Mouse (Mus musculus): Measurements from ENCODE around the gene Pacs2. TPM values are rescaled to one million over a fixed set of nuclear protein-coding genes. Genes with fewer than 3 reads are reported as not detected.

The Pacs2 gene
- 11.7 and 12.1 TPM in 2 replicates for polyA plus RNA-seq (2015; fragmentation: Nextera tagmentation; extraction: Ambion mirVana)

- Histone ChIP-seq H3K4me1 (replicated peaks) (peaks cover 34% of the 10 kb centered on the region), H3K27ac (peak within 1 kb of the TSS; percentile 89), H3K36me3 (no peaks in the 10 kb centered on the region), H3K9me3 (no peaks in the 10 kb centered on the region), H3K4me2 (replicated peaks) (peak within 1 kb of the TSS; percentile 87), H3K4me3 (replicated peaks) (peak within 1 kb of the TSS; percentile 98), H3K9ac (peak within 1 kb of the TSS; percentile 88), H3K27me3 (replicated peaks) (no peaks in the 10 kb centered on the region)
- 3% methylated on average over 76 of the region's 85 CpGs for WGBS
- peak; percentile 98 for ATAC-seq
These were observed at the start of gene Pacs2 for GRCm38 (mm10) chr12:113013604-113014558. TSS of gene Pacs2 (plus strand) at chr12:113014508.

- Histone ChIP-seq H3K4me1 (replicated peaks) (no peaks in the 10 kb centered on the region), H3K9ac (no peak overlapping the region), H3K9me3 (no peaks in the 10 kb centered on the region), H3K4me2 (replicated peaks) (no peak overlapping the region), H3K27me3 (replicated peaks) (no peaks in the 10 kb centered on the region), H3K36me3 (peaks cover 79% of the 10 kb centered on the region), H3K27ac (no peak overlapping the region), H3K4me3 (replicated peaks) (no peak overlapping the region)
- no peak for ATAC-seq
- 89% methylated on average over 13 of the region's 13 CpGs for WGBS
These were observed 48.5 kb upstream of the Pacs2 start for GRCm38 (mm10) chr12:112965783-112966182.

GRCm38 (mm10) chr12:112968943-112969342 lies 45.4 kb upstream of the Pacs2 start:
- no peak overlapping the region for H3K4me3 ChIP-seq (replicated peaks)
- peaks cover 76% of the 10 kb centered on the region for H3K36me3 ChIP-seq
- no peak overlapping the region for H3K9ac ChIP-seq
- H3K27me3 ChIP-seq (replicated peaks): no peaks in the 10 kb centered on the region
- no peak overlapping the region for H3K4me2 ChIP-seq (replicated peaks)
- no peaks in the 10 kb centered on the region for H3K9me3 ChIP-seq
- no peak for ATAC-seq
- 67% methylated on average over 8 of the region's 8 CpGs for WGBS
- H3K4me1 ChIP-seq (replicated peaks): no peaks in the 10 kb centered on the region
- H3K27ac ChIP-seq: no peak overlapping the region

- no peak overlapping the region for H3K27ac ChIP-seq
These were observed 44.7 kb upstream of the Pacs2 start for GRCm38 (mm10) chr12:112969616-112970015.

GRCm38 (mm10) chr12:112974736-112975135 lies 39.6 kb upstream of the Pacs2 start:
- H3K27me3 ChIP-seq (replicated peaks): no peaks in the 10 kb centered on the region
- H3K36me3 ChIP-seq: peaks cover 48% of the 10 kb centered on the region
- H3K27ac ChIP-seq: no peak overlapping the region

More at GRCm38 (mm10) chr12:112969616-112970015, 44.7 kb upstream of the Pacs2 start:
- peaks cover 71% of the 10 kb centered on the region for H3K36me3 ChIP-seq
- WGBS: 91% methylated on average over 6 of the region's 6 CpGs
- H3K4me2 ChIP-seq (replicated peaks): no peak overlapping the region
- H3K4me3 ChIP-seq (replicated peaks): no peak overlapping the region
- H3K4me1 ChIP-seq (replicated peaks): no peaks in the 10 kb centered on the region
- H3K9me3 ChIP-seq: no peaks in the 10 kb centered on the region
- no peak for ATAC-seq
- H3K9ac ChIP-seq: no peak overlapping the region
- no peaks in the 10 kb centered on the region for H3K27me3 ChIP-seq (replicated peaks)

GRCm38 (mm10) chr12:112976371-112977073 lies 37.8 kb upstream of the Pacs2 start, which contains the start of gene Btbd6:
TSS of gene Btbd6 (plus strand) at chr12:112976482.
- WGBS: under 1% methylated on average over 80 of the region's 80 CpGs
- Histone ChIP-seq H3K9ac (peak within 1 kb of the TSS; percentile 91), H3K4me1 (replicated peaks) (peaks cover 14% of the 10 kb centered on the region), H3K9me3 (no peaks in the 10 kb centered on the region), H3K36me3 (peaks cover 47% of the 10 kb centered on the region), H3K4me3 (replicated peaks) (peak within 1 kb of the TSS; percentile 70), H3K4me2 (replicated peaks) (peak within 1 kb of the TSS; percentile 94), H3K27ac (peak within 1 kb of the TSS; percentile 91), H3K27me3 (replicated peaks) (no peaks in the 10 kb centered on the region)
- ATAC-seq: peak; percentile 98

More at GRCm38 (mm10) chr12:112974736-112975135, 39.6 kb upstream of the Pacs2 start:
- Histone ChIP-seq H3K9ac (no peak overlapping the region), H3K4me3 (replicated peaks) (no peak overlapping the region), H3K9me3 (no peaks in the 10 kb centered on the region), H3K4me2 (replicated peaks) (no peak overlapping the region), H3K4me1 (replicated peaks) (peaks cover 14% of the 10 kb centered on the region)
- WGBS: 90% methylated on average over 9 of the region's 9 CpGs
- no peak for ATAC-seq

GRCm38 (mm10) chr12:112977156-112977555 lies 37.2 kb upstream of the Pacs2 start:
- ATAC-seq: peak; percentile 1; the same call in 1 of the 2 replicates
- Histone ChIP-seq H3K4me3 (replicated peaks) (peak overlapping the region; percentile 70), H3K4me1 (replicated peaks) (peaks cover 14% of the 10 kb centered on the region), H3K9ac (peak overlapping the region; percentile 91), H3K27me3 (replicated peaks) (no peaks in the 10 kb centered on the region), H3K4me2 (replicated peaks) (peak overlapping the region; percentile 94), H3K36me3 (peaks cover 42% of the 10 kb centered on the region), H3K27ac (peak overlapping the region; percentile 91), H3K9me3 (no peaks in the 10 kb centered on the region)
- WGBS: 40% methylated on average over 12 of the region's 12 CpGs

- no peaks in the 10 kb centered on the region for H3K9me3 ChIP-seq
- H3K27ac ChIP-seq: no peak overlapping the region
- WGBS: 94% methylated on average over 2 of the region's 2 CpGs
- no peak overlapping the region for H3K4me2 ChIP-seq (replicated peaks)
- H3K27me3 ChIP-seq (replicated peaks): no peaks in the 10 kb centered on the region
- no peak overlapping the region for H3K4me3 ChIP-seq (replicated peaks)
- no peak for ATAC-seq
- H3K36me3 ChIP-seq: peaks cover 44% of the 10 kb centered on the region
- peaks cover 5% of the 10 kb centered on the region for H3K4me1 ChIP-seq (replicated peaks)
- H3K9ac ChIP-seq: no peak overlapping the region
These were observed 32.3 kb upstream of the Pacs2 start for GRCm38 (mm10) chr12:112982031-112982430.

GRCm38 (mm10) chr12:112985346-112985745 lies 29.0 kb upstream of the Pacs2 start:
- ATAC-seq: no peak
- Histone ChIP-seq H3K9ac (no peak overlapping the region), H3K27ac (no peak overlapping the region), H3K27me3 (replicated peaks) (no peaks in the 10 kb centered on the region), H3K36me3 (peaks cover 31% of the 10 kb centered on the region), H3K4me1 (replicated peaks) (no peaks in the 10 kb centered on the region), H3K9me3 (no peaks in the 10 kb centered on the region), H3K4me2 (replicated peaks) (no peak overlapping the region), H3K4me3 (replicated peaks) (no peak overlapping the region)
- WGBS: 93% methylated on average over 6 of the region's 6 CpGs

- Histone ChIP-seq H3K36me3 (peaks cover 34% of the 10 kb centered on the region), H3K9ac (no peak overlapping the region), H3K27me3 (replicated peaks) (no peaks in the 10 kb centered on the region), H3K4me3 (replicated peaks) (no peak overlapping the region), H3K9me3 (no peaks in the 10 kb centered on the region), H3K4me1 (replicated peaks) (no peaks in the 10 kb centered on the region), H3K27ac (no peak overlapping the region), H3K4me2 (replicated peaks) (no peak overlapping the region)
- no peak for ATAC-seq
- 70% methylated on average over 6 of the region's 6 CpGs for WGBS
These were observed 26.4 kb upstream of the Pacs2 start for GRCm38 (mm10) chr12:112987877-112988276.

GRCm38 (mm10) chr12:112990706-112991405 lies 23.5 kb upstream of the Pacs2 start:
- no peak overlapping the region for H3K9ac ChIP-seq
- ATAC-seq: no peak
- 0 out of 2 replicates have a peak, but pooled peaks cover 2% of the 10 kb centered on the region for H3K4me1 ChIP-seq (replicated peaks)
- H3K27me3 ChIP-seq (replicated peaks): no peaks in the 10 kb centered on the region
- 74% methylated on average over 5 of the region's 5 CpGs for WGBS
- no peaks in the 10 kb centered on the region for H3K9me3 ChIP-seq
- H3K27ac ChIP-seq: no peak overlapping the region
- no peak overlapping the region for H3K4me2 ChIP-seq (replicated peaks)
- H3K4me3 ChIP-seq (replicated peaks): no peak overlapping the region
- peaks cover 27% of the 10 kb centered on the region for H3K36me3 ChIP-seq

- Histone ChIP-seq H3K4me3 (replicated peaks) (no peak overlapping the region), H3K27me3 (replicated peaks) (no peaks in the 10 kb centered on the region), H3K36me3 (peaks cover 26% of the 10 kb centered on the region), H3K27ac (no peak overlapping the region), H3K4me1 (replicated peaks) (0 out of 2 replicates have a peak, but pooled peaks cover 2% of the 10 kb centered on the region), H3K9ac (no peak overlapping the region), H3K4me2 (replicated peaks) (no peak overlapping the region), H3K9me3 (no peaks in the 10 kb centered on the region)
- 89% methylated on average over 2 of the region's 2 CpGs for WGBS
- no peak for ATAC-seq
These were observed 22.9 kb upstream of the Pacs2 start for GRCm38 (mm10) chr12:112991444-112991843.
